14 mouse cellular contexts compared by ENCODE assay signal in the genomic region with DNA sequence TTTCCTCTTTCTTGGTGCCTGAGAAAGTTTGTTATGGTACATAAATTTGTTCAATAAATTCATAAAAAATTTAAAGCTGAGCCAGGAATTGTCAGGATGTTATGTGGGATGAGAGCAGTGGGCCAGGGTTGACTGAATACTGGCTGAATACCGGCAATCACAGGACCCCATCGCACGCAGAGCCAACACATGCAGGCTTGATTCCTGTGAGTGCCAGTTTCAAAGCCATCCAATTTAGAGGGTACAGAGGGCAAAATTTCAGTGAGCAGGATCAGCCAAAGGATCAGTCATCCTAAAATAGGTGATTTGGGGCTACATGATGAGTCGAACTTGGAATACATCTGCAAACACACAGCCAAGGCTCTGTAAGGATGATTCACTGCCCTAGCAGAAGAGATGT.
"Had no signal": no experiment of that assay in that cellular context is flagged by ENCODE, and none has a peak within 500 bp of the region (broad histone marks: within the 10 kb centered on the region; RNA-seq: fewer than 3 reads in every experiment).

No protein-coding gene starts in this region.

- DNase-seq: cerebellum, adult 9-10 months; cerebellum, adult 9-11 months; cerebellum, postnatal 25 days; cerebellum, postnatal 36 days; embryo, embryonic 11 days; forebrain, postnatal 0 days; gastrocnemius, adult 2 months; gastrocnemius, postnatal 10 days; gastrocnemius, postnatal 14 days; gastrocnemius, postnatal 25 days; gastrocnemius, postnatal 36 days; heart, adult 11 months; heart, adult 18-20 months; heart, adult 2 months had no signal
